Mouse (Mus musculus): Measurements from ENCODE around the gene Tinf2. TPM values are rescaled to one million over a fixed set of nuclear protein-coding genes. Genes with fewer than 3 reads are reported as not detected.
A peak's percentile ranks its signal among the peaks of the same experiment; 100 is the strongest.

The Tinf2 gene
- total RNA-seq, 2 experiments from 2014 or later, result 15.2 to 16.2 TPM

DNA sequence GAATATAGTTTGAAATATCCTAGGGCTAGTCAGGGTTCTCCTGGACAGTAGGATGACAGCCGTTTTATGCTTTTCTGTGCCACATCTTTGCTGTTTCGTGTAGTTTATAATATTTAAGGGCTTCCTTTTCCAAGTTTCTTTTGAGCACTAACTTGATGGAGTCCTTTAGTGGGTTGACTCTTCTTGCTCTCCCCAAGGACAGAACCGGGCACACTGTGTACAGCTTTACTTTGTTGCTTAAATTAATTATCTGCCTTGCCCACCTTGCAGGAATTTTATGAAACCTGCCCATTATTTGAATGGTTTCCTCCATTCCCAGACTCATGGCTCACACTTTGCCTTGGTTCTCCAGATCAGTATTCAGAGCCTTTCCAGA is 486 bp upstream of the Tinf2 start:
- no peak for TF ChIP-seq CTCF (conservative IDR thresholded peaks at IDR 0.05)
- no peak for DNase-seq (ENCODE audit: low spot score in 2 of 2)
- Histone ChIP-seq H3K4me3 (peak overlapping the region; percentile 78), H3K27ac (peak overlapping the region; percentile 85)

DNA sequence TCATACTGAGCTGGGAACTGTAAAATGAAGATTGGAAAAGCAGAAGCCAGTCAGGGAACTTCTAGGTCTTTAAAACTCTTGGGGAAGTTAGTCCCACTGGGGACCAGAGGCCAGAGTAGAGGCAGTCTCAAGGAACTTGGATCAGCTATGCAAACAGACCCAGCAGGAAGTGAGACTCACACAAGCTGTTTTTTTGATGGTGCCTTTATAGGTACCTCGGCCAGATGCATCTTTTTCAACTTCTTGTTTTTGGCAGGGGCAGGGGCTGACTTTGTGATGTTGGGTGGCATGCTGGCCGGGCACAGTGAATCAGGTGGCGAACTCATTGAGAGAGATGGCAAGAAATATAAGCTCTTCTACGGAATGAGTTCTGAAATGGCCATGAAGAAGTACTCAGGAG is 4.0 kb downstream of the Tinf2 start:
- Histone ChIP-seq H3K4me3 (no peak overlapping the region), H3K27ac (no peak overlapping the region)
- TF ChIP-seq CTCF (conservative IDR thresholded peaks at IDR 0.05), result no peak
- no peak for DNase-seq (ENCODE audit: low spot score in 2 of 2)

DNA sequence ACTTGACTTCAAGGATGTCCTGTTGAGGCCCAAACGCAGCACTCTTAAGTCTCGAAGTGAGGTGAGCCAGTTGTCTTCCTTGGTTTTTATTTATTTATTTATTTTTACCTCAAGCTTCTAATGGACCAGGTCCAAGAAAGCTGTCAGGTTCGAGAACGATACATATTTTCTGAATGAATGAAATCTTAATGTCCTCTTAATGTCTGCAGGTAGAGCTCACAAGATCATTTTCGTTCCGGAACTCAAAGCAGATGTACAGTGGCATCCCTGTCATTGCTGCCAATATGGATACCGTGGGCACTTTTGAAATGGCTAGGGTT is 8.9 kb downstream of the Tinf2 start:
- H3K27ac ChIP-seq, result peak overlapping the region; percentile 99
- peak overlapping the region; percentile 61 for H3K4me3 ChIP-seq
- TF ChIP-seq CTCF (conservative IDR thresholded peaks at IDR 0.05), result no peak
- no peak for DNase-seq (ENCODE audit: low spot score in 2 of 2)

DNA sequence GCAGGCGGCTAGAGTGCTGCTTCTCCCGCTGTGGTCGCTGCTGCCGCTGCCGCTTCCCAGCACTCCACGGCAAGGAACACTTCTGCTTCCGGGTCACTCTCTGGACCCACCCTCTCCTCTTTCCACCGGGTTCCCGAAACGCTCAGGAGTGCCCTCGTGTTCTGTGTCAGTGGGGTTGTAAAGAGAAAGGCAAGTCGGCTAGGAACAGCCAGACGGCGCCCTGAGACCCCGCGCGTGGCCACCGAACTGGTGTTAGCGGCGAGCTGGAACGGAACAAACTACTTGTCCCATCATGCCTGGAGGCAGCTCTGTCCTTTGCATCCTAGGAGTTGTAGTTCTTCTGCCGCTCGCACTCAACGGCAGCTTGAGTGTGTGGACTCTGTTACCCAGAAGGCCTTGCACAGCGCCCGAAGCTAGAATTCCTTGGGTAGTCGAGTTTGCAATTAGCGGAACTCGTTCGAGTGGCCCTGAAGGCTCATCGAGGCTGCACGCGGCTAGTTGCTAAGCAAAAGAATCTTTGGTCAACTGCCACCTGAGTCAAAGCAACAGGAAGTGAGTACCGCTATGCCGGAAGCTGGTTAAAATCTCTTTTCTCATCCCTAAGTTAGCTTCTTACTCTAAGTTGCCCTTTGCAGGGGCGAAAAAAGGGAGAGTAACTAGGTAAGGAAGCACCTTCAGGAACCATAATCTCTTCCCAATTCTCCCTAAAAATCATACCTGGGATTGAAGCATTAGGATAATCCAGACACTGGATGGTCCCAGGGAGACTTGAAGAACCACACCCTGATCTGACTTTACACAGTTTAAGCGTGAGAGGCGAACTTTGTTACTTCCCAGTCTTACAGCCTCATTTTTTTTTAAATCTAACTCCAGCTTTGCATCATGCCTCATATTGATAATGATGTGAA is 9.5 kb downstream of the Tinf2 start, which contains the start of the genes Gmpr2 and Nedd8:
TSS of gene Gmpr2 (plus strand) at position 109 of the 908 bp plus-strand sequence.
TSS of gene Nedd8 (minus strand) at position 292 of the 908 bp plus-strand sequence.
- Histone ChIP-seq H3K4me3 (peak within 1 kb of the TSS; percentile 61), H3K27ac (peak within 1 kb of the TSS; percentile 99)
- peak; percentile 83 to 96 for DNase-seq (ENCODE audit: low spot score in 2 of 2)
- TF ChIP-seq CTCF (conservative IDR thresholded peaks at IDR 0.05), result no peak

DNA sequence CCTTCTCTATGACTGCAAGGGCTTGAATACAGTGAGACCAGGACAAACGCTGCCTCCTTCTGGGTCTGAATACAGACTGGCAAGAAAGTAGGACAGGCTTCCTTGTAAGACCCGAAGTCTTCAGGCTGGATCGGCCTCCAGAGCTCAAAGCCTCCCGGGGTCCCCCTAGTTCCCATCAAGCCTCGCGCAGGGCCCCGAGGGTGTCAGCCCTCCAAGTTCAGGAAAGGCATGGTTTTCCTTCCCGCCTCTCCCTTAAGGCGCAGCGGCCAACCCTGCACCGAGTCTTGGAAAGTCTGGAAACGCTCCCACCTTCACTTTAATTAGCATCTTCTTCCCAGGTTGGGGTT is 10.2 kb downstream of the Tinf2 start:
- DNase-seq (ENCODE audit: low spot score in 2 of 2), result peak in 1 of 2 experiments; percentile 72
- Histone ChIP-seq H3K4me3 (peak overlapping the region; percentile 61), H3K27ac (peak overlapping the region; percentile 99)
- TF ChIP-seq CTCF (conservative IDR thresholded peaks at IDR 0.05), result no peak

DNA sequence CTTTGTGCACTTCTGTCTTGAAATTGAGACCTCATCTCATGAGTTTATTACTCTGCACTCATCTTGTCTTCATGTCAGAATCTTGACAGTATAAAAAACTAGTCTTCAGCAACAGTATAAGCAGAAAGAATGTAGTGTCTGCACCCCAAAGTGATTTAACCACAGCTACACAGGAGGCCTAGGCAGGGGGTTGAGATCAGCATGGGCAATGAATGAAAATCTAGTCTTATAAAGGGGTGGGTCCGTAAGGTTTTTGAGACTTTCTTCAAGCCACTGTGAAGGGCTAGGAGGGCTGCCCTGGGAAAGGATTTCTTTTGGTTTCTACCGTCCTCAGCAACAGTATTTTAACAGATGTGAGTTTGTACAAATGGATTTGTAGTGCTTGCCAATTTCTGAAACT is 21.0 kb downstream of the Tinf2 start:
- Histone ChIP-seq H3K4me3 (peak overlapping the region; percentile 87; the same call in 1 of the 2 replicates), H3K27ac (no peak overlapping the region)
- DNase-seq (ENCODE audit: low spot score in 2 of 2), result no peak
- no peak for TF ChIP-seq CTCF (conservative IDR thresholded peaks at IDR 0.05)

DNA sequence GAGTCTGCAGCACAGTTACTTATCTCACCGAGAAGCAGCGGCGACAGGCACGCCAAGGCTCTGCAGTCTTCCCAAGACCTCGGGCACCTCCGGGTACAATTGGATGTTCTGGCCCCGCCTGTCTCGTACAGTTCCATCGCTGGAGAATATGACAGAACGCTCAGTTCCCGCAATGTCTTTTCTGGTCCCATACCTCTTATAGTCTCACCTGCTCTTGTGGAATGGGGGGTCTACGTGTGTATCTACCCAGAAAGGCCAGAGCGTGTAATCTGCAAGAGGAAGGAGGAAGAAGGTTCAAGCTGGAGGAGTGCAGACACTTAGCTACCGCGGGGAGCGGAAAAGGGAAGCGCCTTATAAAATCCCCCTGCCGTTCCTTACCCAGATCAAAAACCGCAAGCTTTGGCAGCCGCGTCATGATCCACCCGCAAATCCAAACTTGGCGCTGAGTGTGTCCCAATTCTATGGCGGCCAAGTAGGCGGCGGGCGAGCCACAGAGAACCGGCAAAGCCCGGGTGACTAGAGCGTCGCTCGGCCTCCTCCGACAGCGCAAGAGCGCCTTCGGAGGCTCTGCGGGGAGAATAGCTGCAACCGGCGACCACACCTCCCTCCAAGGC is 21.6 kb downstream of the Tinf2 start, which contains the start of gene Mdp1:
TSS of gene Mdp1 (minus strand) at position 549 of the 614 bp plus-strand sequence.
- peak within 1 kb of the TSS; percentile 87 for H3K4me3 ChIP-seq
- peak within 1 kb of the TSS; percentile 89 for H3K27ac ChIP-seq
- TF ChIP-seq CTCF (conservative IDR thresholded peaks at IDR 0.05), result peak; percentile 78
- DNase-seq (ENCODE audit: low spot score in 2 of 2), result peak; percentile 83 to 84

DNA sequence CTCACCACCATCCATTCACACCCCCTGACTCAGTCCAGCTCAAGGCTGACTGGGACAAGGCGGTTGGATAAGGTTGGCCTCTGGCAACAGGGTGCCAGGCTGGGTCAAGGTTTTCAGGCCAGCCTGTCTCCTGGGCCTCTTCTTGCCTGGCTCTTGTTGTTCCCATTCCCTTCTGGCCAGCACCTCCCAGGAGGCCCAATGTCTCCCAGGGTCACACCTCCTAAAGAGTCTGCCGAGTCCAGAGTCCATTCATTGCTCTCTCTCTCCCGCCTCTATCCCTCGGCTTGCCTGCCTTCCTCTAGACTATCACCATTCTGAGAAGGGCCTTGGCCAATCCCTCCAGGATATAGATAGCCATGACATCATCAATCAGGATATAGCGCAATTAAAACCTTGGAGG is 23.6 kb downstream of the Tinf2 start:
- no peak for TF ChIP-seq CTCF (conservative IDR thresholded peaks at IDR 0.05)
- Histone ChIP-seq H3K4me3 (no peak overlapping the region), H3K27ac (no peak overlapping the region)
- DNase-seq (ENCODE audit: low spot score in 2 of 2), result no peak

DNA sequence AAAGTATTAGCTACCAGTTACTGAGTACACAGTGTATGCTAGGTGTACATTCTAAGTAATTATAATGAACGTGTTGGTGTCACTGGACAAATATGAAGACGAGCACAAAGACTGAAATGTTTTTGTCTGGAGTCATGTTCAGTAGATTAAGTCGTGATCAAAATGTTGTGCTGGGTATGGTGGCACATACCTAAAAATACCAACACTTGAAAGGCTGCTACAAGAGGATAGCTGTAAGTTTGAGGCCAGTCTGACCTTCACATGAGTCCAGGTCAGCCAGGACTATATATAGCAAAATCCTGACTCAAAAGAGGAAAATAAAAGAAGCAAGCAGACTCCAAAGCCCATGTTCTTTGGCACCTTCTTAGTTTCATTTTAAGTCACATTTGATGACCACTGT is 24.7 kb downstream of the Tinf2 start:
- no peak overlapping the region for H3K27ac ChIP-seq
- no peak for TF ChIP-seq CTCF (conservative IDR thresholded peaks at IDR 0.05)
- no peak overlapping the region for H3K4me3 ChIP-seq
- no peak for DNase-seq (ENCODE audit: low spot score in 2 of 2)

DNA sequence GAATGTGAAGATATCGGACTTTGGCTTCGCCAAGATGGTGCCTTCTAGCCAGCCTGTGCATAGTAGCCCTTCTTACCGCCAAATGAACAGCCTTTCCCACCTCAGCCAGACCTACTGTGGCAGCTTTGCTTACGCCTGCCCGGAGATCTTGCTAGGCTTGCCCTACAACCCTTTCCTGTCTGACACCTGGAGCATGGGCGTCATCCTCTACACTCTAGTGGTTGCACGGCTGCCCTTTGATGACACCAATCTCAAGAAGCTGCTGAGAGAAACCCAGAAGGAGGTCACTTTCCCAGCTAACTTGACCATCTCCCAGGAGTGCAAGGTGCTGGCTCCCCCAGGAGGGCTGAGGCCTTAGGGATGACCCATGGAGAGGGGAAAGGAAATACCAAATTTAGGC is 30.1 kb downstream of the Tinf2 start:
- Histone ChIP-seq H3K4me3 (no peak overlapping the region), H3K27ac (peak overlapping the region; percentile 82; the same call in 1 of the 2 replicates)
- TF ChIP-seq CTCF (conservative IDR thresholded peaks at IDR 0.05), result no peak
- no peak for DNase-seq (ENCODE audit: low spot score in 2 of 2)

DNA sequence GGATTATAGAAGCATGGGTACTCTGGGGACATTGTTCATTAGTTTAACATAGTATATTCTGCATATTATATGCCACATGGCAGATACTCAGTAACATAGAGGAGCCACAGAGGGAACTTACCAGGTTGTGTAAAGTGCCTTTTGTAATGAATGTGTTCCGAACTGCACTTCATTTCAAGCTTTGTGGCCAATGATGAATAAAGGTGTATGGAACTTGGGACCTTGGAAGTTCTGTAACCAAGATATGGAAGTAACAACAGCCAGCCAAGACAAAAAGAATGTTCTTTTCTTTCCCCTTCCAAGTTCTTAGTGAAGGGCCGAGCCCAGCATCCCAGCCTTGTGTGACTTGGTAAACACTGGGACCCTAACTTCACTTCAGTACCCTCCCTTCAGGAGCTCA is 31.7 kb downstream of the Tinf2 start, which contains the start of gene Tssk4:
TSS of gene Tssk4 (plus strand) at position 301 of the 400 bp plus-strand sequence.
- no peak within 1 kb of the TSS for H3K4me3 ChIP-seq
- no peak for DNase-seq (ENCODE audit: low spot score in 2 of 2)
- no peak within 1 kb of the TSS for H3K27ac ChIP-seq
- no peak for TF ChIP-seq CTCF (conservative IDR thresholded peaks at IDR 0.05)

DNA sequence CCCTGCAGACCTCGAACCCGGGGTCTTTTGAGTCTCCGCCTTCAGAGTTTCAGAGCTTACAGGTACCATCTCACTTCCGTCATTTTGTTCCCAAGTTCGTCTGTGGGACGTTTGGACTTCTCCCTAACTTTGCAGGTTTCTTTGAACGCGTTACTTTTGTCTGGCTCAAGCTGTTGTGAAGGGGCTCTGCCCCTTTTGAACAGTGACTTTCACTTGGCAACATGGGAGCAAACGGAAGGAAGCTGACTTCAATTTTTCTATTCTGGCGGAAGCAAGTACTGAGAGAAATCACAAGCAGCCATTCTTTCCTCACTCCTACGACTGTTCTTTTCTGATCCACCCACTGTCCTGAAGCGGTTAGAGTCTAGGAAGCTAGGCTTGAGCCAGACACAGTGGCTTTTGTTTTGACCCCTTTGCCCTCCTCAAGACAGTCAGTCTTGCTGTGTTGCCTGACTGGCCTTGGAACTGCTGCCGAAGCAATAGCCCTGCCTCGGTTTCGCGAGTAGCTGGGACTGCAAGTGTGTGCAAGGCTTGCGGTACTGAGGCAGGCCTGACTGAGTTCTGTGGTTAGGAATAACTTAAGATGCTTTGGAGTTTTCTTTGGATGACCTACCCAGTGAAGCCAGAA is 37.2 kb downstream of the Tinf2 start:
- no peak for DNase-seq (ENCODE audit: low spot score in 2 of 2)
- Histone ChIP-seq H3K27ac (peak overlapping the region; percentile 28; the same call in 1 of the 2 replicates), H3K4me3 (peak overlapping the region; percentile 88)
- no peak for TF ChIP-seq CTCF (conservative IDR thresholded peaks at IDR 0.05)

Measured in layer of hippocampus, adult 2 months (tissue).